Mouse (Mus musculus) midbrain, postnatal 0 days (tissue): ENCODE measurements at regions not wholly inside any gene's neighbourhood (a gene's known extent, or its start where the extent isn't known, plus 50 kb on each side); places are given as distances from the start of the nearest gene placed in this dataset.

ENCODE experiments used
- ATAC-seq: fragments of 200-750 bp; cut with Nextera tagmentation; 2 replicates; pipeline ENCODE4 v1.8.0; 2017; ENCODE audit warnings: moderate number of reproducible peaks, mild to moderate bottlenecking, moderate TSS enrichment, moderate library complexity; ENCODE audit not compliant: low FRiP score
- DNase-seq: peaks from one replicate; pipeline ENCODE4 v3.0.0-alpha.2; 2015; ENCODE audit warnings: low spot score
- H3K27ac ChIP-seq: fragments of 300-500 bp; sonication (generic); 2 replicates; pipeline ENCODE4 v1.5.1; 2014; ENCODE audit warnings: low read depth, mild to moderate bottlenecking, low read length, mixed read lengths
- H3K27me3 ChIP-seq: fragments of 300-500 bp; sonication (generic); 2 replicates; pipeline ENCODE4 v1.6.1; 2014; ENCODE audit warnings: low read length, control low read depth, mixed read lengths; ENCODE audit not compliant: insufficient read depth
- H3K36me3 ChIP-seq: fragments of 300-500 bp; sonication (generic); 2 replicates; pipeline ENCODE4 v1.6.1; 2014; ENCODE audit warnings: low read length, control low read depth, mixed read lengths; ENCODE audit not compliant: insufficient read depth
- H3K4me1 ChIP-seq: fragments of 300-500 bp; sonication (generic); 2 replicates; pipeline ENCODE4 v1.6.1; 2014; ENCODE audit warnings: mild to moderate bottlenecking, control low read depth, antibody characterized with exemption, low read length, mixed read lengths; ENCODE audit not compliant: insufficient read depth
- H3K4me2 ChIP-seq: fragments of 300-500 bp; sonication (generic); 2 replicates; pipeline ENCODE4 v1.6.1; 2014; ENCODE audit warnings: low read depth, mild to moderate bottlenecking, low read length, mixed read lengths; ENCODE audit not compliant: poor library complexity, severe bottlenecking
- H3K4me3 ChIP-seq: fragments of 300-500 bp; sonication (generic); 2 replicates; pipeline ENCODE4 v1.5.1; 2014; ENCODE audit warnings: low read depth, mild to moderate bottlenecking, low read length, moderate library complexity
- H3K9ac ChIP-seq: fragments of 300-500 bp; sonication (generic); replicated peaks from 2 replicates; pipeline ENCODE4 v1.6.1; 2014; ENCODE audit warnings: mild to moderate bottlenecking, low read length, moderate library complexity, mixed read lengths; ENCODE audit not compliant: poor library complexity, severe bottlenecking
- H3K9me3 ChIP-seq: fragments of 300-500 bp; sonication (generic); 2 replicates; pipeline ENCODE4 v1.6.1; 2016; ENCODE audit warnings: low read length, control low read depth
- CTCF ChIP-seq: IDR thresholded peaks from 2 replicates; pipeline ENCODE4 v1.5.1; 2016; ENCODE audit warnings: antibody characterized with exemption, mild to moderate bottlenecking
- WGBS: fragments of 180-500 bp; shearing (Covaris S2); extraction: QIAGEN DNeasy Blood & Tissue Kit; methylation state at CpG from one replicate; pipeline ENCODE4 v1.1.7; 2014; 5-methylcytosine and 5-hydroxymethylcytosine counted together

- no peaks in the 10 kb centered on the region for H3K27me3 ChIP-seq
- no peak overlapping the region for H3K9ac ChIP-seq
- H3K4me2 ChIP-seq = no peak overlapping the region
- ATAC-seq (no peak), DNase-seq (no peak)
- no peak for TF ChIP-seq CTCF
- no peaks in the 10 kb centered on the region for H3K9me3 ChIP-seq
- no peaks in the 10 kb centered on the region for H3K4me1 ChIP-seq
- no peak overlapping the region for H3K4me3 ChIP-seq
- no peak overlapping the region for H3K27ac ChIP-seq
- H3K36me3 ChIP-seq = no peaks in the 10 kb centered on the region
Observed at GRCm38 (mm10) chr4:95180999-95181398, 129.0 kb upstream of the Jun start.

DNA sequence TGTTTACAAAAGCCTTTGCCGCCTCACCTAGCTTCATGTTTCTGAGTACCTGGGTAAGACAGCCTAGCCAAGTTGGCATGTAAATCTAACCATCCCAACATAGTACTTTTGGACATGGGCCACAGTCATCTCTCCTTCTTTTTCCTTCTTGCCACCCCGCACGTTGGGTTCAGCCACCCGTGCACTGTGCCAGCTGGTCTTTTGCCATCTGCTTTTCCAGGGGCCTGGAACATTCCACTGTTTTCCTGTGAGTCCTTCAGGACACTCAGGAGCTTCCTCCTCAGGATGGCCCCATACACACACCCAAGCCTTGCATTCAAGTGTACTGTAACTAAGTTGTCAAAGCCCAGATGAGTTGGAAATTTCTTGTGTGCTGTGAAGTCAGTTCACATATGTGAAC lies 132.2 kb upstream of the Jun start:
- Histone ChIP-seq H3K36me3 (no peaks in the 10 kb centered on the region), H3K27me3 (no peaks in the 10 kb centered on the region), H3K9me3 (no peaks in the 10 kb centered on the region), H3K9ac (no peak overlapping the region), H3K27ac (no peak overlapping the region), H3K4me3 (no peak overlapping the region), H3K4me1 (no peaks in the 10 kb centered on the region), H3K4me2 (no peak overlapping the region)
- DNase-seq (peak; percentile 21), ATAC-seq (no peak)
- WGBS = 80% methylated on average over 4 of the region's 4 CpGs
- no peak for TF ChIP-seq CTCF

DNA sequence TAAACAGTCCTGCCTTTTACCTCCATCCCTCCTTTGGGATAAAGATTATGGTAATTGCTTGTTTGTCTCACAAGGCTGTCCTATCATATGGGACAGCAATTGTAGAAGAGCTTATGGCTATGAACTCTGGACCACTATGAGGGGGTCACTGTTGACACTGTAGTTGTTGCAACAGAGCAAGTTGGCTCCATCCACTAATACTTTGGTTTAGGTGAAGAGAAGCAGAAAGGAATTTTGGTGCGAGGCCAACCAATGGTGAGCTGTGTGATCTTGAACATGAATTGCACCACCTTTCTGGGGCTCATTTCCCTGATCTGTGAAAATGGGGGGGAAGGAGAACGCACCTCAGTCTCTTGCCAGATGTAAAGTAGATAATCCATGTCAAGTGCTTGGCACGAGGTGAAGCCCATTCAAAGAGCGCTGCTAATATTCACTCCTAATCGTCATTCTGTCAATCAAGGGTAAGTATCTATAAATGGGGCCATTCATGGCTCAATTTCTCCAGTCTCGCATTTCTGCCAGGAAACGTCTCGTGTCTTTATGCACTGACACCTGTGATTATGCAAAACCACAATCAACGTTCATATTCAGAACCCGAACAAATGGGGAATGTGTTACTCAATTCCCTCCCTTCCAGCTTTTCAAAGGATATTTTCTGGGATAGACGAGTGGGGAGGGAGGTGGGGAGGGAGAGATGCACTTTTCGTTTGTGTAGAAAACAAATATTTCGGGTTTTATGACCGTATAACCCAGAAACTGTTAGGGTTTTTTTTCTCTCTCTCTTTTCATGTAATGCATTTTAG lies 133.3 kb upstream of the Jun start:
- WGBS = 30% methylated on average over 14 of the region's 14 CpGs
- H3K36me3 ChIP-seq = no peaks in the 10 kb centered on the region
- no peak overlapping the region for H3K4me2 ChIP-seq
- no peaks in the 10 kb centered on the region for H3K27me3 ChIP-seq
- DNase-seq = peak; percentile 21
- no peak overlapping the region for H3K27ac ChIP-seq
- ATAC-seq = no peak
- no peak for TF ChIP-seq CTCF
- no peak overlapping the region for H3K4me3 ChIP-seq
- no peak overlapping the region for H3K9ac ChIP-seq
- H3K9me3 ChIP-seq = no peaks in the 10 kb centered on the region
- H3K4me1 ChIP-seq = no peaks in the 10 kb centered on the region

DNA sequence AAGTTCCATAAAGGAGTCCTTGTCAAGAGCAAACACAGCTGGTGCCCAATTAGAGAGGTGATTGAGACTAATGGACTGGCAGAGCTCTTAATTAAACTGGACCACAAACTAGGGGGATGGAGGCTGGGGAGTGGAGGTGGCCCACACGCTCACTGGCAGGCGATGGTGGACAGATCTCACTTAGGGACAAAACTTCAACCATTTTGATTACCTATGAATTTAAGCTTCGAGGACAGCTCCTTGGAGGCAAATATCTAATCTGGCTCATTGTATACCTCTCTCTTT lies 133.8 kb upstream of the Jun start:
- no peak overlapping the region for H3K9ac ChIP-seq
- H3K27ac ChIP-seq = no peak overlapping the region
- H3K4me3 ChIP-seq = no peak overlapping the region
- H3K4me1 ChIP-seq = no peaks in the 10 kb centered on the region
- TF ChIP-seq CTCF = no peak
- WGBS = 61% methylated on average over 3 of the region's 3 CpGs
- no peaks in the 10 kb centered on the region for H3K27me3 ChIP-seq
- DNase-seq = peak; percentile 17
- H3K9me3 ChIP-seq = no peaks in the 10 kb centered on the region
- no peaks in the 10 kb centered on the region for H3K36me3 ChIP-seq
- H3K4me2 ChIP-seq = no peak overlapping the region
- no peak for ATAC-seq

GRCm38 (mm10) chr4:95188107-95188506 lies 136.1 kb upstream of the Jun start:
- Histone ChIP-seq H3K36me3 (no peaks in the 10 kb centered on the region), H3K4me2 (no peak overlapping the region), H3K4me1 (no peaks in the 10 kb centered on the region), H3K9me3 (no peaks in the 10 kb centered on the region), H3K27ac (no peak overlapping the region), H3K9ac (no peak overlapping the region), H3K4me3 (no peak overlapping the region), H3K27me3 (no peaks in the 10 kb centered on the region)
- no peak for ATAC-seq
- 92% methylated on average over 3 of the region's 3 CpGs for WGBS
- no peak for TF ChIP-seq CTCF
- DNase-seq = no peak

- 91% methylated on average over 7 of the region's 7 CpGs for WGBS
Observed at GRCm38 (mm10) chr4:95191654-95192406, 139.8 kb upstream of the Jun start.

More at GRCm38 (mm10) chr4:95191654-95192406, 139.8 kb upstream of the Jun start:
- no peak overlapping the region for H3K4me3 ChIP-seq
- no peak overlapping the region for H3K4me2 ChIP-seq
- no peak for DNase-seq
- H3K4me1 ChIP-seq = no peaks in the 10 kb centered on the region
- ATAC-seq = no peak
- H3K9ac ChIP-seq = no peak overlapping the region
- TF ChIP-seq CTCF = no peak
- H3K9me3 ChIP-seq = no peaks in the 10 kb centered on the region
- H3K27me3 ChIP-seq = no peaks in the 10 kb centered on the region
- H3K27ac ChIP-seq = no peak overlapping the region
- no peaks in the 10 kb centered on the region for H3K36me3 ChIP-seq
